Mouse (Mus musculus): ENCODE measurements around the gene Abtb1.

The Abtb1 gene

GRCm38 (mm10) chr6:88827395-88828205 lies 14.2 kb downstream of the Abtb1 start:
- TF ChIP-seq GATA4 (IDR thresholded peaks at IDR 0.05; ENCODE audit: insufficient replicate concordance, low read length): no peak

- no peak for TF ChIP-seq GATA4 (IDR thresholded peaks at IDR 0.05; ENCODE audit: insufficient replicate concordance, low read length)
Observed at GRCm38 (mm10) chr6:88826965-88827364, 14.8 kb downstream of the Abtb1 start.

GRCm38 (mm10) chr6:88826545-88826944 lies 15.2 kb downstream of the Abtb1 start:
- no peak for TF ChIP-seq GATA4 (IDR thresholded peaks at IDR 0.05; ENCODE audit: insufficient replicate concordance, low read length)

GRCm38 (mm10) chr6:88826088-88826487 lies 15.7 kb downstream of the Abtb1 start:
- no peak for TF ChIP-seq GATA4 (IDR thresholded peaks at IDR 0.05; ENCODE audit: insufficient replicate concordance, low read length)

GRCm38 (mm10) chr6:88824183-88824582 lies 17.6 kb downstream of the Abtb1 start:
- no peak for TF ChIP-seq GATA4 (IDR thresholded peaks at IDR 0.05; ENCODE audit: insufficient replicate concordance, low read length)

- no peak for TF ChIP-seq GATA4 (IDR thresholded peaks at IDR 0.05; ENCODE audit: insufficient replicate concordance, low read length)
Observed at GRCm38 (mm10) chr6:88821901-88822300, 19.9 kb downstream of the Abtb1 start.

GRCm38 (mm10) chr6:88821294-88821693 lies 20.5 kb downstream of the Abtb1 start:
- TF ChIP-seq GATA4 (IDR thresholded peaks at IDR 0.05; ENCODE audit: insufficient replicate concordance, low read length): no peak

- TF ChIP-seq GATA4 (IDR thresholded peaks at IDR 0.05; ENCODE audit: insufficient replicate concordance, low read length): peak; percentile 43; the same call in 1 of the 2 replicates
Observed at GRCm38 (mm10) chr6:88820853-88821252, 20.9 kb downstream of the Abtb1 start.

- no peak for TF ChIP-seq GATA4 (IDR thresholded peaks at IDR 0.05; ENCODE audit: insufficient replicate concordance, low read length)
Observed at GRCm38 (mm10) chr6:88816913-88817312, 24.9 kb downstream of the Abtb1 start.

GRCm38 (mm10) chr6:88815489-88815888 lies 26.3 kb downstream of the Abtb1 start:
- TF ChIP-seq GATA4 (IDR thresholded peaks at IDR 0.05; ENCODE audit: insufficient replicate concordance, low read length): no peak

- TF ChIP-seq GATA4 (IDR thresholded peaks at IDR 0.05; ENCODE audit: insufficient replicate concordance, low read length): no peak
Observed at GRCm38 (mm10) chr6:88815036-88815435, 26.7 kb downstream of the Abtb1 start.

- TF ChIP-seq GATA4 (IDR thresholded peaks at IDR 0.05; ENCODE audit: insufficient replicate concordance, low read length): no peak
Observed at GRCm38 (mm10) chr6:88813832-88814231, 28.0 kb downstream of the Abtb1 start.

- TF ChIP-seq GATA4 (IDR thresholded peaks at IDR 0.05; ENCODE audit: insufficient replicate concordance, low read length): no peak
Observed at GRCm38 (mm10) chr6:88812886-88813285, 28.9 kb downstream of the Abtb1 start.

- TF ChIP-seq GATA4 (IDR thresholded peaks at IDR 0.05; ENCODE audit: insufficient replicate concordance, low read length): no peak
Observed at GRCm38 (mm10) chr6:88811880-88812400, 29.8 kb downstream of the Abtb1 start.

GRCm38 (mm10) chr6:88811396-88811795 lies 30.4 kb downstream of the Abtb1 start:
- no peak for TF ChIP-seq GATA4 (IDR thresholded peaks at IDR 0.05; ENCODE audit: insufficient replicate concordance, low read length)

- TF ChIP-seq GATA4 (IDR thresholded peaks at IDR 0.05; ENCODE audit: insufficient replicate concordance, low read length): no peak
Observed at GRCm38 (mm10) chr6:88810291-88810690, 31.5 kb downstream of the Abtb1 start.

Data from liver, adult (tissue).